Comparison of ENCODE assay signal across 13 mouse cellular contexts in the genomic region with DNA sequence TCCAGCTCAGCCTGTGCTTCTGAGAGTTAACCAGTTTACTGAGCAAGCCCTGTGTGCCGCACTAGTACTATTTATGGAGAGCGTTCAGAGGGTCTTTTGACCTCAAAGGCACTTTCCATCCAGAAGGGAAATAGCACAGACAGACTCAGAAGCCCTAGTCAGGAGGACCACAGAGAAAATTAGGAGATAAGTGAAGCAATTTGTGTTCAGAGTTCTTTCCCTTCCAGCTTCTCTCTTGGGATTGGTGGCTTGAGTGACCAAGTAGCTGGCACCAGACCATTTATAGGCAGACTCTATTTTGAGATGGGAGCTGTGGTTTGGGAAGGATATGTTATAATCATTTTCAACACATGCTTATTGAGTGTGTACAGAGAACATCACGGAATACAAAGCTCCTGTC. TPM values are rescaled to one million over a fixed set of nuclear protein-coding genes. Genes with fewer than 3 reads are reported as not detected.
DNase-seq lines count a peak whose midpoint lies in the region; ATAC-seq and TF ChIP-seq lines count a peak whose summit lies in the region.
"Had no signal": no experiment of that assay in that cellular context is flagged by ENCODE, and none has a peak within 500 bp of the region (broad histone marks: within the 10 kb centered on the region; RNA-seq: fewer than 3 reads in every experiment).

No protein-coding gene starts in this region.

- H3K4me2 ChIP-seq in limb, embryonic 13.5 days (replicated peaks) = no peak overlapping the region

- ATAC-seq in limb, embryonic 13.5 days (ENCODE audit: low FRiP score, low read depth) = 0 out of 2 replicates have a peak, but pooled peaks have one; percentile 36
- ATAC-seq: forebrain, embryonic 16.5 days had no signal

- no peak for TF ChIP-seq CTCF in layer of hippocampus, adult 2 months (conservative IDR thresholded peaks at IDR 0.05)
- TF ChIP-seq CTCF in bone marrow, adult 2 months (IDR thresholded peaks at IDR 0.05; ENCODE audit: control insufficient read depth, insufficient read depth, low read length) = no peak

- no peaks in the 10 kb centered on the region for H3K27me3 ChIP-seq in limb, embryonic 13.5 days

- H3K4me3 ChIP-seq in layer of hippocampus, adult 2 months = no peak overlapping the region
- H3K4me3 ChIP-seq in bone marrow, adult 2 months (replicated peaks; ENCODE audit: control insufficient read depth, low read depth, low read length) = no peak overlapping the region
- H3K4me3 ChIP-seq in limb, embryonic 13.5 days = no peak overlapping the region

- peak; percentile 24 for DNase-seq in adrenal gland, postnatal 14 days
- DNase-seq in adrenal gland, adult 2 months = no peak
- no peak for DNase-seq in layer of hippocampus, adult 2 months (ENCODE audit: low spot score in 2 of 2)
- DNase-seq in layer of hippocampus, adult 9-11 months = no peak
- DNase-seq in urinary bladder, adult 2 months (ENCODE audit: low spot score) = no peak
- no peak for DNase-seq in spleen, adult 18-20 months
- DNase-seq: embryo, embryonic 11 days; kidney, adult 9 months; thymus, postnatal 14 days had no signal

- peak overlapping the region; percentile 77 for H3K27ac ChIP-seq in layer of hippocampus, adult 2 months
- peak overlapping the region; percentile 13; the same call in 1 of the 2 replicates for H3K27ac ChIP-seq in bone marrow, adult 2 months (ENCODE audit: control insufficient read depth, insufficient read depth, low read depth, low read length, poor library complexity)
- H3K27ac ChIP-seq in limb, embryonic 13.5 days = peak overlapping the region; percentile 53; the same call in 1 of the 2 replicates

- H3K36me3 ChIP-seq in limb, embryonic 13.5 days = peaks cover 6% of the 10 kb centered on the region

- H3K9ac ChIP-seq in limb, embryonic 13.5 days = no peak overlapping the region

- H3K4me1 ChIP-seq in bone marrow, adult 2 months (ENCODE audit: control insufficient read depth, insufficient read depth, low read length) = peaks cover 2% of the 10 kb centered on the region; the same call in 1 of the 2 replicates
- H3K4me1 ChIP-seq in limb, embryonic 13.5 days = peaks cover 16% of the 10 kb centered on the region

- TF ChIP-seq POLR2A in bone marrow, adult 2 months (IDR thresholded peaks at IDR 0.05; ENCODE audit: borderline replicate concordance, control insufficient read depth, low read depth, low read length) = no peak

- WGBS in bone marrow, adult 2 months = 49% methylated on average over 3 of the region's 3 CpGs
- 44% methylated on average over 3 of the region's 3 CpGs for WGBS in limb, embryonic 13.5 days

- H3K9me3 ChIP-seq in limb, embryonic 13.5 days = no peaks in the 10 kb centered on the region

RNA-seq across cellular contexts. Expression of a gene that starts 22.5 kb away (rescaled TPM):
- total RNA-seq in adrenal gland, postnatal 14 days (2021) = 42.0 and 45.7 TPM in 2 replicates
- total RNA-seq in adrenal gland, adult 2 months (2021) = 10 to 100 TPM; 37.9 to 57.3 TPM
- 19.7 and 27.8 TPM in 2 replicates for polyA plus RNA-seq in adrenal gland, adult 2 months (2012; rRNA removed)
- 100 to 1,000 TPM; 360 to 361 TPM for total RNA-seq in layer of hippocampus, adult 2 months (2021)
- 8.2 and 15.6 TPM in 2 replicates for polyA plus RNA-seq in bone marrow, adult 2 months (2011; ENCODE audit: insufficient read depth, insufficient read length, low replicate concordance, missing spikeins)
- polyA plus RNA-seq in limb, embryonic 13.5 days (2015; fragmentation: Nextera tagmentation; extraction: Ambion mirVana) = 10.6 TPM in 2 replicates
- polyA plus RNA-seq in urinary bladder, adult 2 months (2012; rRNA removed) = 41.5 and 51.7 TPM in 2 replicates

RNA-seq across cellular contexts. Expression of a gene that starts 49.7 kb away (rescaled TPM):
- 83.9 and 86.4 TPM in 2 replicates for total RNA-seq in adrenal gland, postnatal 14 days (2021)
- 10 to 100 TPM; 74.4 to 87.2 TPM for total RNA-seq in adrenal gland, adult 2 months (2021)
- polyA plus RNA-seq in adrenal gland, adult 2 months (2012; rRNA removed) = 13.3 and 13.4 TPM in 2 replicates
- 10 to 100 TPM; 68.2 to 76.8 TPM for total RNA-seq in layer of hippocampus, adult 2 months (2021)
- 37.3 and 60.9 TPM in 2 replicates for polyA plus RNA-seq in bone marrow, adult 2 months (2011; ENCODE audit: insufficient read depth, insufficient read length, low replicate concordance, missing spikeins)
- 318 and 331 TPM in 2 replicates for polyA plus RNA-seq in limb, embryonic 13.5 days (2015; fragmentation: Nextera tagmentation; extraction: Ambion mirVana)
- 108 and 130 TPM in 2 replicates for polyA plus RNA-seq in urinary bladder, adult 2 months (2012; rRNA removed)

RNA-seq across cellular contexts. Expression of a gene that starts 58.3 kb away (rescaled TPM):
- total RNA-seq in adrenal gland, postnatal 14 days (2021) = not detected in 2 replicates
- total RNA-seq in adrenal gland, adult 2 months (2021) = not detected
- not detected in 2 replicates for polyA plus RNA-seq in adrenal gland, adult 2 months (2012; rRNA removed)
- total RNA-seq in layer of hippocampus, adult 2 months (2021) = 1 to 10 TPM in 1 of 2 experiments, under 1 TPM in 1; 0.83 to 1.5 TPM
- not detected in 2 replicates for polyA plus RNA-seq in bone marrow, adult 2 months (2011; ENCODE audit: insufficient read depth, insufficient read length, low replicate concordance, missing spikeins)
- polyA plus RNA-seq in limb, embryonic 13.5 days (2015; fragmentation: Nextera tagmentation; extraction: Ambion mirVana) = not detected in 2 replicates
- not detected in 2 replicates for polyA plus RNA-seq in urinary bladder, adult 2 months (2012; rRNA removed)
- total RNA-seq: neutrophil, adult 5-6 weeks had no signal

Comparison
In these comparisons a context has a peak if more than half of its experiments do, and no peak if none do; other contexts are left out.
1. H3K27ac ChIP-seq: peak in every context shown above with its lines; median percentile 77 in layer of hippocampus, adult 2 months; 53 in limb, embryonic 13.5 days; 13 in bone marrow, adult 2 months.